Mouse (Mus musculus): Measurements from ENCODE around the gene Srsf5.

- TF ChIP-seq CTCF (IDR thresholded peaks at IDR 0.05; ENCODE audit: extremely low read depth, insufficient read depth, insufficient read length, insufficient replicate concordance) (no peak), POLR2A (IDR thresholded peaks at IDR 0.05; ENCODE audit: low read depth, low read length) (no peak)
Measured at GRCm38 (mm10) chr12:80928881-80929280, 16.4 kb upstream of the Srsf5 start.

Data from spleen, adult 2 months (tissue).